Mouse (Mus musculus): ENCODE measurements around the gene Traf2.

DNA sequence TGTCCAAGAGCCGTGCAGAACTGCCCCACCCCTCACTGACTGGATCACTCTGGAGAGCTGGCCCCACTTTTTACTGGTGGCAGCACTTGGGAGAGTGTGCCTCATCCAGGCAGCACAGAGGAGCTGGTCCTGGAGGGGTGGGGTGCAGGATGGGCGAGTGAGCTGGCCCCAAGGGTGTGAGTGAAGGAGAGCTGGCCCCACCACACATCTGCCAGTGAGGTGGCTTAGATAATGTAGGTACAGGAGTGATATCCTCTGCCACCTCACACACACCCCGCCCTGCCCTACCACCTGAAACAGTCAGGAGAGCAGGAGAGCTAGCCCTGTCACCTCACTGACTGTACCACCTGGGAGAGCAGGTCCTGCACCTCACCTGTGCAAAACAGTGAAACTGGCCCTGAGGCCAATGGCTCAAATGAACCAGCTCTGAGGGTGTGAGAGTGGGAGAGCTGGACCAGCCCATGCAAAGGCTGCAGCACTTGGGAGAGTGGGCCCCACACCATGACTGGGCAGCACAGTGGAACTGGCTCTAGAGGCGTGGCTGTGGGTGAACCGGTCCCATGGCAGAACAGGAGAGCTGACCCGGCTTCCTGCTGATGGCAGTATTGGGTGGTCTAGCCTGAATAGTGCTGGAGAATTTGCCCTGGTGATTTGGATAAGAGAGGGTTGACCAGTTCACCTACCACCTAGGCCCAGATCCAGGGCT is 58.6 kb downstream of the Traf2 start:
- TF ChIP-seq POU5F1 (IDR thresholded peaks at IDR 0.05; ENCODE audit: borderline replicate concordance, low read length) (no peak), CTCF (conservative IDR thresholded peaks at IDR 0.05; ENCODE audit: low read length) (no peak), NANOG (IDR thresholded peaks at IDR 0.05; ENCODE audit: borderline replicate concordance, low read length) (no peak)
